ENCODE assay signal across 12 mouse cellular contexts in genomic region chrX:102115676-102116075, GRCm38 (mm10). TPM values are rescaled to one million over a fixed set of nuclear protein-coding genes. Genes with fewer than 3 reads are reported as not detected.
DNase-seq lines count a peak whose midpoint lies in the region; ATAC-seq and TF ChIP-seq lines count a peak whose summit lies in the region.
"Had no signal": no experiment of that assay in that cellular context is flagged by ENCODE, and none has a peak within 500 bp of the region (broad histone marks: within the 10 kb centered on the region; RNA-seq: fewer than 3 reads in every experiment).

No protein-coding gene starts in this region.

- peaks cover 4% of the 10 kb centered on the region for H3K4me1 ChIP-seq in forebrain, embryonic 12.5 days
- no peaks in the 10 kb centered on the region for H3K4me1 ChIP-seq in midbrain, postnatal 0 days (ENCODE audit: insufficient read depth, low read length)
- no peaks in the 10 kb centered on the region for H3K4me1 ChIP-seq in kidney, embryonic 14.5 days (ENCODE audit: control insufficient read depth, insufficient read depth, low read length)

- no peak overlapping the region for H3K4me2 ChIP-seq in forebrain, embryonic 12.5 days
- H3K4me2 ChIP-seq in midbrain, postnatal 0 days (ENCODE audit: low read depth, low read length, poor library complexity, severe bottlenecking): no peak overlapping the region
- H3K4me2 ChIP-seq in kidney, embryonic 14.5 days (replicated peaks; ENCODE audit: low read depth, low read length): no peak overlapping the region
- H3K4me2 ChIP-seq: kidney, embryonic 15.5 days had no signal

- no peak for TF ChIP-seq CTCF in midbrain, postnatal 0 days (IDR thresholded peaks at IDR 0.05)
- no peak for TF ChIP-seq CTCF in gastrocnemius, adult 2 months (IDR thresholded peaks at IDR 0.05)

- no peak overlapping the region for H3K9ac ChIP-seq in forebrain, embryonic 12.5 days
- no peak overlapping the region for H3K9ac ChIP-seq in midbrain, postnatal 0 days (replicated peaks; ENCODE audit: low read length, poor library complexity, severe bottlenecking)
- H3K9ac ChIP-seq in kidney, embryonic 14.5 days (ENCODE audit: low read depth, low read length): no peak overlapping the region
- H3K9ac ChIP-seq: kidney, embryonic 15.5 days had no signal

- no peaks in the 10 kb centered on the region for H3K36me3 ChIP-seq in forebrain, embryonic 12.5 days (replicated peaks)
- no peaks in the 10 kb centered on the region for H3K36me3 ChIP-seq in midbrain, postnatal 0 days (ENCODE audit: insufficient read depth, low read length)
- no peaks in the 10 kb centered on the region for H3K36me3 ChIP-seq in kidney, embryonic 14.5 days (ENCODE audit: control insufficient read depth, insufficient read depth, low read length)
- H3K36me3 ChIP-seq: embryonic facial prominence, embryonic 10.5 days; kidney, embryonic 15.5 days had no signal

- peak; percentile 12 for DNase-seq in layer of hippocampus, adult 11-12 months (ENCODE audit: low spot score)
- no peak for DNase-seq in layer of hippocampus, postnatal 25 days (ENCODE audit: extremely low spot score in 1 of 2, low spot score in 1 of 2)
- DNase-seq in layer of hippocampus, adult 9-10 months (ENCODE audit: low spot score): peak; percentile 4
- peak; percentile 45 for DNase-seq in midbrain, postnatal 0 days (ENCODE audit: low spot score)
- no peak for DNase-seq in gastrocnemius, adult 2 months
- DNase-seq in urinary bladder, postnatal 14 days (ENCODE audit: low spot score): no peak
- DNase-seq: heart, postnatal 10 days had no signal

- intact Hi-C loops in gastrocnemius, adult 2 months (cut with DNase I): no loop called here

- H3K4me3 ChIP-seq in forebrain, embryonic 12.5 days (replicated peaks): no peak overlapping the region
- no peak overlapping the region for H3K4me3 ChIP-seq in midbrain, postnatal 0 days (ENCODE audit: low read depth, low read length)
- H3K4me3 ChIP-seq in kidney, embryonic 14.5 days (ENCODE audit: low read length): no peak overlapping the region
- H3K4me3 ChIP-seq in gastrocnemius, adult 2 months: no peak overlapping the region
- H3K4me3 ChIP-seq: embryonic facial prominence, embryonic 10.5 days; kidney, embryonic 15.5 days had no signal

- H3K27ac ChIP-seq in forebrain, embryonic 12.5 days: peak overlapping the region; percentile 79
- H3K27ac ChIP-seq in midbrain, postnatal 0 days (ENCODE audit: low read depth, low read length): peak overlapping the region; percentile 75
- no peak overlapping the region for H3K27ac ChIP-seq in kidney, embryonic 14.5 days (ENCODE audit: low read depth, low read length)
- H3K27ac ChIP-seq in gastrocnemius, adult 2 months: no peak overlapping the region
- H3K27ac ChIP-seq: embryonic facial prominence, embryonic 10.5 days; kidney, embryonic 15.5 days; stomach, postnatal 0 days had no signal

- ATAC-seq in forebrain, embryonic 12.5 days (ENCODE audit: low FRiP score): no peak
- no peak for ATAC-seq in midbrain, postnatal 0 days (ENCODE audit: low FRiP score)
- no peak for ATAC-seq in kidney, embryonic 14.5 days (ENCODE audit: low FRiP score, low TSS enrichment)

- H3K27me3 ChIP-seq in forebrain, embryonic 12.5 days: peaks cover 20% of the 10 kb centered on the region; the same call in 1 of the 2 replicates
- no peaks in the 10 kb centered on the region for H3K27me3 ChIP-seq in midbrain, postnatal 0 days (ENCODE audit: insufficient read depth, low read length)
- no peaks in the 10 kb centered on the region; the same call in 1 of the 2 replicates for H3K27me3 ChIP-seq in kidney, embryonic 14.5 days (ENCODE audit: control insufficient read depth, insufficient read depth, low read length)

- no peaks in the 10 kb centered on the region for H3K9me3 ChIP-seq in forebrain, embryonic 12.5 days
- H3K9me3 ChIP-seq in midbrain, postnatal 0 days (ENCODE audit: low read length): no peaks in the 10 kb centered on the region
- no peaks in the 10 kb centered on the region for H3K9me3 ChIP-seq in kidney, embryonic 14.5 days (ENCODE audit: control insufficient read depth, low read length)
- H3K9me3 ChIP-seq: embryonic facial prominence, embryonic 10.5 days; kidney, embryonic 15.5 days had no signal

- 47% methylated on average over 4 of the region's 4 CpGs for WGBS in forebrain, embryonic 12.5 days
- 25% methylated on average over 4 of the region's 4 CpGs for WGBS in midbrain, postnatal 0 days
- WGBS in kidney, embryonic 14.5 days: 57% methylated on average over 4 of the region's 4 CpGs

RNA-seq across cellular contexts. Expression of gene Pin4, which starts 3.6 kb away (rescaled TPM):
- 10 to 100 TPM; 28.0 to 36.0 TPM for total RNA-seq in layer of hippocampus, postnatal 25 days (2021)
- 82.2 and 84.4 TPM in 2 replicates for polyA plus RNA-seq in forebrain, embryonic 12.5 days (2016; fragmentation: Nextera tagmentation; extraction: Ambion mirVana)
- 7.7 and 17.8 TPM in 2 replicates for total RNA-seq in midbrain, postnatal 0 days (2014; rRNA removed)
- 41.1 and 54.6 TPM in 2 replicates for polyA plus RNA-seq in midbrain, postnatal 0 days (2015; fragmentation: Nextera tagmentation; extraction: Ambion mirVana)
- 73.2 and 103 TPM in 2 replicates for polyA plus RNA-seq in kidney, embryonic 14.5 days (2014; fragmentation: Nextera tagmentation; extraction: Ambion mirVana)
- total RNA-seq in gastrocnemius, adult 2 months (2021): 10 to 100 TPM; 25.0 to 40.3 TPM

RNA-seq across cellular contexts. Expression of gene Ercc6l, which starts 41.2 kb away (rescaled TPM):
- total RNA-seq in layer of hippocampus, postnatal 25 days (2021): under 1 TPM; 0.14 to 0.37 TPM
- 17.9 and 18.5 TPM in 2 replicates for polyA plus RNA-seq in forebrain, embryonic 12.5 days (2016; fragmentation: Nextera tagmentation; extraction: Ambion mirVana)
- 1.0 and 1.2 TPM in 2 replicates for total RNA-seq in midbrain, postnatal 0 days (2014; rRNA removed)
- 0.28 and 0.31 TPM in 2 replicates for polyA plus RNA-seq in midbrain, postnatal 0 days (2015; fragmentation: Nextera tagmentation; extraction: Ambion mirVana)
- polyA plus RNA-seq in kidney, embryonic 14.5 days (2014; fragmentation: Nextera tagmentation; extraction: Ambion mirVana): 10.1 and 19.0 TPM in 2 replicates
- total RNA-seq in gastrocnemius, adult 2 months (2021): under 1 TPM; 0.08 TPM

RNA-seq across cellular contexts. Expression of gene Rtl5, which starts 44.6 kb away (rescaled TPM):
- total RNA-seq in layer of hippocampus, postnatal 25 days (2021): 1 to 10 TPM; 8.0 to 9.5 TPM
- 9.3 and 10.2 TPM in 2 replicates for polyA plus RNA-seq in forebrain, embryonic 12.5 days (2016; fragmentation: Nextera tagmentation; extraction: Ambion mirVana)
- total RNA-seq in midbrain, postnatal 0 days (2014; rRNA removed): 45.8 and 50.0 TPM in 2 replicates
- 6.2 and 7.5 TPM in 2 replicates for polyA plus RNA-seq in midbrain, postnatal 0 days (2015; fragmentation: Nextera tagmentation; extraction: Ambion mirVana)
- 2.0 and 2.6 TPM in 2 replicates for polyA plus RNA-seq in kidney, embryonic 14.5 days (2014; fragmentation: Nextera tagmentation; extraction: Ambion mirVana)
- under 1 TPM; 0.53 to 0.94 TPM for total RNA-seq in gastrocnemius, adult 2 months (2021)

Comparison
In these comparisons a context has a peak if more than half of its experiments do, and no peak if none do; other contexts are left out.
1. DNase-seq: peak in layer of hippocampus, adult 11-12 months (single experiment), layer of hippocampus, adult 9-10 months (single experiment) and midbrain, postnatal 0 days (single experiment); none in layer of hippocampus, postnatal 25 days (0 of 2), gastrocnemius, adult 2 months (single experiment) and urinary bladder, postnatal 14 days (single experiment).
2. H3K27ac ChIP-seq: peak in forebrain, embryonic 12.5 days (single experiment) and midbrain, postnatal 0 days (single experiment); none in kidney, embryonic 14.5 days (single experiment) and gastrocnemius, adult 2 months (single experiment).
3. RNA of gene Rtl5, which starts 44.6 kb away (total RNA-seq): 45.8 to 50.0 TPM in midbrain, postnatal 0 days and 8.0 to 9.5 TPM in layer of hippocampus, postnatal 25 days; 0.53 to 0.94 TPM in gastrocnemius, adult 2 months; every median in the first group is over 4 times any median in the second.